In the genomic region with DNA sequence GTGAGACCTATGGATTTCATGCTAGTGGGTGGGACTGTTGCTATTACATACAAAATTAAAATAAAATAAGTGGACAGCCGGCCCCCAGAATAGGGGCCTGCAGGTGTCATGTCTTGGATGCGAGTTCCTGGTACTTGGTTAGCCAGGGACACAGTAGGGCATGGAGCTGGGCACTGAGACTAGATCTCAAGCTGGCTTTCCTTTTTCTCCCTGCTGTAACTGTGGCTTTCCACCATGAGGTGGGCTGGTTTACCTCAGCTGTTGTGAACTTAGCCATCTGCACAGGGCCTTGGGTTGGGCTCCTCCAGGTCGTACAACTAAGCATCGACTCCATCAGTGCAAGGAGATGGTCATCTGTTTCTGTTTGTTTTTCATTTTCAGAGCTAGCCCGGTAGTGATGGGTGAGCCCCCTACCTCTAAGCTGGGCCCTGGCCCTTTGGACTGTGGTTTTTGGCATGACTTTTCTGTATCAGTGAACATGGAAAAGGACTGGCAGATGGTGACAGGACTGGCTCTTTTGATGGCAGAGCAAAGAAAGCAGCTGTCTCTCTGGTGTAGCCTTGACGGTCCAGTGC, we compare ENCODE assay signal across 9 mouse cellular contexts. TPM values are rescaled to one million over a fixed set of nuclear protein-coding genes. Genes with fewer than 3 reads are reported as not detected.
DNase-seq lines count a peak whose midpoint lies in the region; ATAC-seq and TF ChIP-seq lines count a peak whose summit lies in the region.
"Had no signal": no experiment of that assay in that cellular context is flagged by ENCODE, and none has a peak within 500 bp of the region (broad histone marks: within the 10 kb centered on the region; RNA-seq: fewer than 3 reads in every experiment).

No protein-coding gene starts in this region.

- no peak for TF ChIP-seq CTCF in ES-Bruce4 (IDR thresholded peaks at IDR 0.05; ENCODE audit: low read depth, low read length)

- no peak for DNase-seq in heart, postnatal 14 days
- DNase-seq in hindbrain, embryonic 10.5 days (ENCODE audit: low spot score), result no peak
- DNase-seq in midbrain, embryonic 10.5 days (ENCODE audit: low spot score), result no peak
- DNase-seq in urinary bladder, postnatal 36 days (ENCODE audit: low spot score in 2 of 2), result no peak
- DNase-seq in urinary bladder, postnatal 14 days (ENCODE audit: low spot score), result no peak
- DNase-seq: lung, postnatal 36 days had no signal

- WGBS in heart, embryonic 14.5 days, result 63% methylated on average over 6 of the region's 6 CpGs
- WGBS in hindbrain, embryonic 10.5 days, result 70% methylated on average over 6 of the region's 6 CpGs
- WGBS in midbrain, embryonic 10.5 days, result 73% methylated on average over 6 of the region's 6 CpGs

- peak overlapping the region; percentile 79 for H3K9ac ChIP-seq in heart, embryonic 14.5 days (ENCODE audit: low read length)
- peak overlapping the region; percentile 64 for H3K9ac ChIP-seq in ES-Bruce4 (ENCODE audit: low read depth, poor library complexity, severe bottlenecking)

- H3K4me3 ChIP-seq in heart, embryonic 14.5 days (ENCODE audit: control insufficient read depth in 1 of 2, insufficient read depth in 1 of 2, low read depth in 1 of 2, low read length in 2 of 2), result peak overlapping the region; percentile 56 to 60
- H3K4me3 ChIP-seq in ES-Bruce4 (ENCODE audit: low read depth, low read length), result peak overlapping the region; percentile 81
- peak overlapping the region; percentile 59 for H3K4me3 ChIP-seq in hindbrain, embryonic 10.5 days
- H3K4me3 ChIP-seq in midbrain, embryonic 10.5 days, result peak overlapping the region; percentile 63

- intact Hi-C loops in heart, postnatal 14 days (cut with DNase I), result no loop called here

- no peaks in the 10 kb centered on the region for H3K36me3 ChIP-seq in heart, embryonic 14.5 days (ENCODE audit: control insufficient read depth, insufficient read depth, low read length)
- H3K36me3 ChIP-seq in ES-Bruce4 (ENCODE audit: control insufficient read depth, insufficient read depth, low read length, poor library complexity, severe bottlenecking), result no peaks in the 10 kb centered on the region
- H3K36me3 ChIP-seq in hindbrain, embryonic 10.5 days, result no peaks in the 10 kb centered on the region
- H3K36me3 ChIP-seq in midbrain, embryonic 10.5 days, result no peaks in the 10 kb centered on the region

- TF ChIP-seq EP300 in ES-Bruce4 (IDR thresholded peaks at IDR 0.05; ENCODE audit: insufficient read depth, low read depth, low read length), result no peak

- no peaks in the 10 kb centered on the region for H3K27me3 ChIP-seq in heart, embryonic 14.5 days (ENCODE audit: control insufficient read depth, insufficient read depth, low read length)
- H3K27me3 ChIP-seq in ES-Bruce4 (ENCODE audit: control insufficient read depth, insufficient read depth, low read length, poor library complexity, severe bottlenecking), result no peaks in the 10 kb centered on the region
- H3K27me3 ChIP-seq in hindbrain, embryonic 10.5 days (ENCODE audit: insufficient read depth, poor library complexity, severe bottlenecking), result peaks cover 31% of the 10 kb centered on the region
- peaks cover 51% of the 10 kb centered on the region for H3K27me3 ChIP-seq in midbrain, embryonic 10.5 days (ENCODE audit: low read depth, poor library complexity, severe bottlenecking)

- ATAC-seq in heart, embryonic 14.5 days (ENCODE audit: insufficient number of reproducible peaks, insufficient read depth, low FRiP score, low read depth), result no peak
- no peak for ATAC-seq in frontal cortex, adult (ENCODE audit: low TSS enrichment)

- TF ChIP-seq POLR2A in ES-Bruce4 (IDR thresholded peaks at IDR 0.05; ENCODE audit: insufficient read depth, low read length), result no peak

- H3K4me2 ChIP-seq in heart, embryonic 14.5 days (ENCODE audit: low read length), result peak overlapping the region; percentile 91

- H3K27ac ChIP-seq in heart, embryonic 14.5 days (replicated peaks in 1 of 2; ENCODE audit: control insufficient read depth in 1 of 2, insufficient read depth in 1 of 2, low read depth in 2 of 2, low read length in 2 of 2), result peak overlapping the region in 1 of 2 experiments; percentile 85; a peak in 1 of 4 replicates
- H3K27ac ChIP-seq in ES-Bruce4 (ENCODE audit: insufficient read depth, low read length), result no peak overlapping the region
- no peak overlapping the region; the same call in 1 of the 2 replicates for H3K27ac ChIP-seq in hindbrain, embryonic 10.5 days
- H3K27ac ChIP-seq in midbrain, embryonic 10.5 days (replicated peaks), result no peak overlapping the region; the same call in 1 of the 2 replicates

- H3K9me3 ChIP-seq in heart, embryonic 14.5 days (ENCODE audit: control insufficient read depth, low read length), result no peaks in the 10 kb centered on the region
- no peaks in the 10 kb centered on the region for H3K9me3 ChIP-seq in ES-Bruce4 (replicated peaks; ENCODE audit: control insufficient read depth, insufficient read depth, low read length, poor library complexity, severe bottlenecking)
- no peaks in the 10 kb centered on the region for H3K9me3 ChIP-seq in hindbrain, embryonic 10.5 days
- H3K9me3 ChIP-seq in midbrain, embryonic 10.5 days (replicated peaks), result no peaks in the 10 kb centered on the region

- peaks cover 14 to 18% of the 10 kb centered on the region in 2 experiments for H3K4me1 ChIP-seq in heart, embryonic 14.5 days (ENCODE audit: control insufficient read depth in 2 of 2, insufficient read depth in 2 of 2, low read length in 2 of 2)
- peaks cover 1% of the 10 kb centered on the region for H3K4me1 ChIP-seq in ES-Bruce4 (ENCODE audit: control insufficient read depth, insufficient read depth, low read length)
- peaks cover 50% of the 10 kb centered on the region for H3K4me1 ChIP-seq in hindbrain, embryonic 10.5 days (replicated peaks)
- peaks cover 48% of the 10 kb centered on the region for H3K4me1 ChIP-seq in midbrain, embryonic 10.5 days

RNA-seq across cellular contexts. Expression of a gene that starts 3.8 kb away (rescaled TPM):
- 4.6 TPM in 2 replicates for polyA plus RNA-seq in heart, embryonic 14.5 days (2014; fragmentation: Nextera tagmentation; extraction: Ambion mirVana)
- total RNA-seq in heart, postnatal 14 days (2021), result 1 to 10 TPM; 7.9 to 8.0 TPM
- 11.2 and 12.6 TPM in 2 replicates for polyA plus RNA-seq in ES-Bruce4 (2011; ENCODE audit: insufficient read depth, insufficient read length, low read depth, missing spikeins)
- polyA plus RNA-seq in hindbrain, embryonic 10.5 days (2016; fragmentation: Nextera tagmentation; extraction: Ambion mirVana), result 4.2 and 5.1 TPM in 2 replicates
- polyA plus RNA-seq in midbrain, embryonic 10.5 days (2016; fragmentation: Nextera tagmentation; extraction: Ambion mirVana), result 4.8 and 5.4 TPM in 2 replicates

RNA-seq across cellular contexts. Expression of a gene that starts 5.5 kb away (rescaled TPM):
- 3.5 and 4.7 TPM in 2 replicates for polyA plus RNA-seq in heart, embryonic 14.5 days (2014; fragmentation: Nextera tagmentation; extraction: Ambion mirVana)
- under 1 TPM; 0.65 to 0.78 TPM for total RNA-seq in heart, postnatal 14 days (2021)
- polyA plus RNA-seq in ES-Bruce4 (2011; ENCODE audit: insufficient read depth, insufficient read length, low read depth, missing spikeins), result 33.4 and 35.8 TPM in 2 replicates
- 10.5 and 14.2 TPM in 2 replicates for polyA plus RNA-seq in hindbrain, embryonic 10.5 days (2016; fragmentation: Nextera tagmentation; extraction: Ambion mirVana)
- 10.1 and 11.7 TPM in 2 replicates for polyA plus RNA-seq in midbrain, embryonic 10.5 days (2016; fragmentation: Nextera tagmentation; extraction: Ambion mirVana)

RNA-seq across cellular contexts. Expression of a gene that starts 42.7 kb away (rescaled TPM):
- 67.0 and 70.3 TPM in 2 replicates for polyA plus RNA-seq in heart, embryonic 14.5 days (2014; fragmentation: Nextera tagmentation; extraction: Ambion mirVana)
- 10 to 100 TPM; 35.3 to 38.1 TPM for total RNA-seq in heart, postnatal 14 days (2021)
- 76.3 and 77.6 TPM in 2 replicates for polyA plus RNA-seq in ES-Bruce4 (2011; ENCODE audit: insufficient read depth, insufficient read length, low read depth, missing spikeins)
- 82.0 and 92.8 TPM in 2 replicates for polyA plus RNA-seq in hindbrain, embryonic 10.5 days (2016; fragmentation: Nextera tagmentation; extraction: Ambion mirVana)
- polyA plus RNA-seq in midbrain, embryonic 10.5 days (2016; fragmentation: Nextera tagmentation; extraction: Ambion mirVana), result 81.7 and 95.6 TPM in 2 replicates

RNA-seq across cellular contexts. Expression of a gene that starts 42.8 kb away (rescaled TPM):
- 2.3 and 2.8 TPM in 2 replicates for polyA plus RNA-seq in heart, embryonic 14.5 days (2014; fragmentation: Nextera tagmentation; extraction: Ambion mirVana)
- 1 to 10 TPM; 5.7 to 6.0 TPM for total RNA-seq in heart, postnatal 14 days (2021)
- 7.1 and 7.3 TPM in 2 replicates for polyA plus RNA-seq in ES-Bruce4 (2011; ENCODE audit: insufficient read depth, insufficient read length, low read depth, missing spikeins)
- 6.5 and 7.0 TPM in 2 replicates for polyA plus RNA-seq in hindbrain, embryonic 10.5 days (2016; fragmentation: Nextera tagmentation; extraction: Ambion mirVana)
- polyA plus RNA-seq in midbrain, embryonic 10.5 days (2016; fragmentation: Nextera tagmentation; extraction: Ambion mirVana), result 5.3 and 6.7 TPM in 2 replicates
